Mouse (Mus musculus) hindbrain, embryonic 13.5 days (tissue): ENCODE measurements around the gene Siglec1. TPM values are rescaled to one million over a fixed set of nuclear protein-coding genes. Genes with fewer than 3 reads are reported as not detected.

Source experiments
- ATAC-seq: fragments of 200-750 bp; cut with Nextera tagmentation; 2 replicates; pipeline ENCODE4 v1.8.0; 2017; ENCODE audit warnings: moderate TSS enrichment; ENCODE audit not compliant: low FRiP score
- H3K27ac ChIP-seq: fragments of 300-500 bp; sonication (generic); 2 replicates; pipeline ENCODE4 v1.5.1; 2015; ENCODE audit warnings: inconsistent platforms, mild to moderate bottlenecking, moderate library complexity
- H3K27me3 ChIP-seq: fragments of 300-500 bp; sonication (generic); 2 replicates; pipeline ENCODE4 v1.6.1; 2015; ENCODE audit warnings: mild to moderate bottlenecking, inconsistent platforms
- H3K36me3 ChIP-seq: fragments of 300-500 bp; sonication (generic); 2 replicates; pipeline ENCODE4 v1.6.1; 2015; ENCODE audit warnings: mild to moderate bottlenecking, inconsistent platforms
- H3K4me1 ChIP-seq: fragments of 300-500 bp; sonication (generic); replicated peaks from 2 replicates; pipeline ENCODE4 v1.6.1; 2015; ENCODE audit warnings: inconsistent platforms
- H3K4me2 ChIP-seq: fragments of 300-500 bp; sonication (generic); 2 replicates; pipeline ENCODE4 v1.6.1; 2015; ENCODE audit warnings: inconsistent platforms, mild to moderate bottlenecking, moderate library complexity
- H3K4me3 ChIP-seq: fragments of 300-500 bp; sonication (generic); 2 replicates; pipeline ENCODE4 v1.5.1; 2015; ENCODE audit warnings: mild to moderate bottlenecking, inconsistent platforms
- H3K9ac ChIP-seq: fragments of 300-500 bp; sonication (generic); 2 replicates; pipeline ENCODE4 v1.6.1; 2015; ENCODE audit warnings: mild to moderate bottlenecking, inconsistent platforms
- H3K9me3 ChIP-seq: fragments of 300-500 bp; sonication (generic); 2 replicates; pipeline ENCODE4 v1.6.1; 2016; ENCODE audit warnings: inconsistent platforms
- WGBS: fragments of 180-500 bp; shearing (Covaris S2); methylation state at CpG from one replicate; pipeline ENCODE4 v1.1.7; 2015; 5-methylcytosine and 5-hydroxymethylcytosine counted together
- microRNA-seq: library from miRNA; unstranded; fragments of <30 nt; microRNA quantifications from one replicate; pipeline ENCODE4, GENCODE M21; 2016
- polyA plus RNA-seq: library from polyadenylated mRNA; unstranded; fragments of >200 nt; fragmentation: Nextera tagmentation; extraction: Ambion mirVana; gene quantifications from 2 replicates; pipeline ENCODE4 v1.2.1, GENCODE M21; 2015

The Siglec1 gene
- polyA plus RNA-seq, 1 experiment from 2014 or later, result 0.23 TPM

GRCm38 (mm10) chr2:131025230-131025629 is 61.3 kb downstream of the Siglec1 start:
- no peaks in the 10 kb centered on the region for H3K27me3 ChIP-seq
- no peak for ATAC-seq
- 95% methylated on average over 2 of the region's 2 CpGs for WGBS
- no peaks in the 10 kb centered on the region for H3K4me1 ChIP-seq
- no peak overlapping the region for H3K27ac ChIP-seq
- no peak overlapping the region for H3K4me3 ChIP-seq
- peaks cover 74% of the 10 kb centered on the region for H3K36me3 ChIP-seq
- no peak overlapping the region for H3K9ac ChIP-seq
- H3K4me2 ChIP-seq, result no peak overlapping the region
- no peaks in the 10 kb centered on the region for H3K9me3 ChIP-seq

Small RNA genes lying within 50 kb of the gene (microRNA-seq; reads per million reads assigned to microRNA genes)
- not detected for gene Mir6973b

Other genes with a start within 250 kb of the Siglec1 start
- 96.1 and 104 TPM in 2 replicates for gene 4930402H24Rik, start 180.4 kb downstream of the Siglec1 start, polyA plus RNA-seq
- gene Atrn, start 180.3 kb downstream of the Siglec1 start, polyA plus RNA-seq, result 12.0 and 12.1 TPM in 2 replicates
- gene Gfra4, start 43.7 kb downstream of the Siglec1 start, polyA plus RNA-seq, result 26.7 and 28.7 TPM in 2 replicates
- gene Adam33, start 23.0 kb downstream of the Siglec1 start, polyA plus RNA-seq, result 0.70 and 0.91 TPM in 2 replicates
- 3.9 and 4.6 TPM in 2 replicates for gene Hspa12b, start 40.5 kb upstream of the Siglec1 start, polyA plus RNA-seq
- not detected in 2 replicates for gene Gm11037, start 46.7 kb upstream of the Siglec1 start, polyA plus RNA-seq
- 94.3 and 94.6 TPM in 2 replicates for gene 1700037H04Rik, start 73.3 kb upstream of the Siglec1 start, polyA plus RNA-seq
- gene Cenpb, start 93.3 kb upstream of the Siglec1 start, polyA plus RNA-seq, result 13.3 and 13.4 TPM in 2 replicates
- 34.1 and 41.8 TPM in 2 replicates for gene Cdc25b, start 100.2 kb upstream of the Siglec1 start, polyA plus RNA-seq
- 8.7 and 9.9 TPM in 2 replicates for gene Spef1, start 100.5 kb upstream of the Siglec1 start, polyA plus RNA-seq
- 31.0 and 35.8 TPM in 2 replicates for gene Ap5s1, start 120.3 kb upstream of the Siglec1 start, polyA plus RNA-seq
- 6.7 and 6.9 TPM in 2 replicates for gene Mavs, start 147.3 kb upstream of the Siglec1 start, polyA plus RNA-seq
- gene Pank2, start 175.7 kb upstream of the Siglec1 start, polyA plus RNA-seq, result 28.4 and 30.9 TPM in 2 replicates